Mouse (Mus musculus) CD4-positive, CD25-positive, alpha-beta regulatory T cell, adult 4 months (primary cell): ENCODE measurements around the gene Prl7a2. TPM values are rescaled to one million over a fixed set of nuclear protein-coding genes. Genes with fewer than 3 reads are reported as not detected.

Source experiments
- ATAC-seq: one replicate; pipeline ENCODE4 v1.8.0; 2017
- polyA plus RNA-seq, 2 experiments: library from polyadenylated mRNA; unstranded; fragments of 100-300 nt; shearing (Covaris generic); gene quantifications; one replicate each; pipeline ENCODE4 v1.2.1; 2017

The Prl7a2 gene
- not detected for polyA plus RNA-seq

- no peak for ATAC-seq
These were observed at the start of gene Prl7a2 for GRCm38 (mm10) chr13:27667936-27668335. Prl7a2 (minus strand) TSS chr13:27668036.

DNA sequence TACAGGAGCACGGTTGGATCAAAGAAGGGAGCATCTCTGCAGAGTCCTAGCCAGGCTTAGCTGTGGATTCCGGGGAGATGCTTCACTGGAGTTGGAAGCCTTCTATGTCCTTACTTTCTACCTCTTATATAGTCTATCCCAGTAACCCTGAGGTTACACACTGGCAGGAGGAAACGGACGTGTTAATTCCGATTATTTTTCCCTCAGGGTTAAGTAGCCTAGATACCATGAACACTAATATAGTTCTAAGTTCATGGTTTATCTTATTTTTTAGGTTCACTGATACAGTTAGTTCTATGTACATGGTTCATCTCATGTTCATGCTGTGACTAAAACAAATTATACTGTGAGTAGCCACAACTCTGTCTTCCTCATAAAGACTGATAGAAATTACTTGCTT, 48.8 kb upstream of the Prl7a2 start, which contains the start of gene Prl7d1:
Gene Prl7d1 (minus strand): TSS at position 101 of the 400 bp plus-strand sequence.
- no peak for ATAC-seq

- ATAC-seq, result no peak
These were observed 38.7 kb upstream of the Prl7a2 start for GRCm38 (mm10) chr13:27706521-27706920.

GRCm38 (mm10) chr13:27660747-27661146, 7.1 kb downstream of the Prl7a2 start:
- ATAC-seq, result no peak

DNA sequence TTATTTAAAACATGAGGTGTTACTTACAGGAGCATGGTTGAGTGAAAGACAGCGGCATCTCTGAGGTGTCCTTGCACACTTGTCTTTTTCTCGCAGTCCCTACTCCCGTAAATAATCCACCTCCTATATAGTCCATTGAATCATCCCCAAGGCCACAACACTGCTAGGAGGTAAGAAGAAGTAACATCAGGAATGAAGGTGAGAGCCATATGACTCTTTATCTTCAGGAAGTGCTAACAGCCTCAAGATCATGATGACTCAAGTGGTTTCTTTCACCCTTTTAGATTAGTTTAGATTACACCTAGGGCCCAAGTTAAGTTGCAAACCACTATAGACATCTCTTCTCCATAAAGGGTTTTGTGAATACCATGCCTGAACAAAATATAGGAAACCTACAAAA, 25.4 kb downstream of the Prl7a2 start, which contains the start of gene Prl7a1:
Gene Prl7a1 (minus strand): TSS at position 101 of the 400 bp plus-strand sequence.
- no peak for ATAC-seq

GRCm38 (mm10) chr13:27610482-27610881, 57.4 kb downstream of the Prl7a2 start, which contains the start of gene Prl7b1:
Prl7b1 (minus strand) TSS chr13:27610582.
- no peak for ATAC-seq

Other genes with a start within 250 kb of the Prl7a2 start
- not detected for gene Prl8a6, start 229.3 kb downstream of the Prl7a2 start, polyA plus RNA-seq
- gene Prl8a8, start 154.8 kb downstream of the Prl7a2 start, polyA plus RNA-seq, result not detected
- gene Prl8a9, start 103.4 kb downstream of the Prl7a2 start, polyA plus RNA-seq, result not detected
- gene Prl8a1, start 85.9 kb downstream of the Prl7a2 start, polyA plus RNA-seq, result not detected
- not detected for gene Prl7b1, start 57.5 kb downstream of the Prl7a2 start, polyA plus RNA-seq
- not detected for gene Prl7a1, start 25.5 kb downstream of the Prl7a2 start, polyA plus RNA-seq
- gene Prl7d1, start 48.7 kb upstream of the Prl7a2 start, polyA plus RNA-seq, result not detected
- not detected for gene Prl7c1, start 112.8 kb upstream of the Prl7a2 start, polyA plus RNA-seq
- not detected for gene Prl2a1, start 133.6 kb upstream of the Prl7a2 start, polyA plus RNA-seq
- gene Prl2c1, start 181.3 kb upstream of the Prl7a2 start, polyA plus RNA-seq, result not detected